Mouse (Mus musculus): ENCODE results near the gene Naa20.

DNA sequence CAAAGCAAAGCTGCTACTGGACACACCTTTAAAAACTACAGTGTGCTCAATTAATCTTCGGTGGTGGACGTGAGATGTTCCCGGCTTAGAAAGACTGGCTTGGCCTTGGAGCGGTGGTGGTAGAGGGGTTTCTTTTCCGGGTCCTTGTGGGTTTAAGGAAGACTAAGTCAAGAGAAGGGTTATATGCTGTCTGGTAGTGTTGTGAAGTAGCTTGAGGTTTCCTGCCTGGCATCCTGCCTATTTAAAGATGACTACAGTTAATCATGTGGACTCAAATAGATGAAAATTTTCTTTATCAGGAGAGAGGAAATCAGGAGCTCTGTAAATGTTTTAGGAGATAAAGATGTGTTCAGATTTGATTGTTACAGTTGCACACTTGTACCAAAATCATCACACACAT, 54.4 kb downstream of the Naa20 start:
- no peak for TF ChIP-seq CTCF (IDR thresholded peaks at IDR 0.05)
- TF ChIP-seq POLR2A (IDR thresholded peaks at IDR 0.05; ENCODE audit: insufficient read depth, low read depth, low read length), result no peak

Data from heart, adult 2 months (tissue).